Mouse (Mus musculus) embryonic fibroblast, embryonic 13.5 days (primary cell): Measurements from ENCODE around the gene Akr1b3. TPM values are rescaled to one million over a fixed set of nuclear protein-coding genes. Genes with fewer than 3 reads are reported as not detected.
"Not testable (repeated sequence)": the region's sequence is repeated elsewhere in the genome, so short reads cannot be mapped to it uniquely, and the experiment has no call there.

ENCODE experiments used
- H3K27ac ChIP-seq: 2 replicates; pipeline ENCODE4 v1.5.1; 2012; ENCODE audit warnings: low read length, control low read depth, inconsistent platforms; ENCODE audit not compliant: insufficient read depth
- H3K4me1 ChIP-seq: 2 replicates; pipeline ENCODE4 v1.6.1; 2011; ENCODE audit warnings: low read length; ENCODE audit not compliant: control insufficient read depth, insufficient read depth
- H3K4me3 ChIP-seq: 2 replicates; pipeline ENCODE4 v1.5.1; 2011; ENCODE audit warnings: mild to moderate bottlenecking, control low read depth, low read length; ENCODE audit not compliant: insufficient read depth
- CTCF ChIP-seq: IDR thresholded peaks from 2 replicates; pipeline ENCODE4 v1.5.1; 2011; ENCODE audit warnings: mild to moderate bottlenecking, control low read depth, low read length, moderate library complexity, borderline replicate concordance; ENCODE audit not compliant: insufficient read depth
- POLR2A ChIP-seq: IDR thresholded peaks from 2 replicates; pipeline ENCODE4 v1.6.1; 2011; ENCODE audit warnings: low read depth, mild to moderate bottlenecking, control low read depth, low read length, moderate library complexity
- polyA plus RNA-seq: library from polyadenylated mRNA; stranded (reverse); fragments of >200 nt; gene quantifications from 2 replicates; pipeline ENCODE4 v1.2.4, GENCODE M21; 2011; ENCODE audit warnings: low read depth; ENCODE audit not compliant: missing spikeins, insufficient read length

The Akr1b3 gene
- polyA plus RNA-seq, 1 experiment: 105 TPM

DNA sequence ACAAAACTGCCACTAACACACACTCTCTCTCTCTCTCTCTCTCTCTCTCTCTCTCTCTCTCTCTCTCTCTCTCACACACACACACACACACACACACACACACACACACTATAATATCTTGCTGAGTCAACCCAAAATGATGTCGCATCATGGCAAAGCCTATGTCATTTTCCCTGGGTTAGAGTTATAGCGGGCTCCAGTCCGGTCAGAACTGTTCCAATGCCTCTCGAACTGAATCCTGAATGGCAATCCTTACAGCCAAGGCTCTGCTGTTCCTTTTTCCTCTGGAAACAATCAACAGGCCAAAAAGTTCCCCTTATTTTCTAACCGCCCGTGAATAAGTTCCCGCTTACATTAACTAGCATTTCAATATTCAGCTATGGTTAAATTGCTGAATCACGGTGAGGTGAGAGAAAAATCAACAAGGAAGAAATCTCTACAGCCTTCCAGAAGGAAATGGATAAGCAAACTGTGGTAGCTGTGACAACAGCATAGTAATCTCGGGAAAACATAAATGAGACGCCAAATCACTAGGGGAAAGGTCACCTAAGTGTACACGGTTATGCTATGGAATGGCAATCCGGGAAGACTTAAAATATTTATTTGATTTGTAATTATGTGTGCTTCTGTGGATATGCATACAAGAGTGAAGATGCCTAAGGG lies 32.9 kb upstream of the Akr1b3 start:
- TF ChIP-seq POLR2A (no peak), CTCF (no peak)
- Histone ChIP-seq H3K27ac (no peak overlapping the region), H3K4me1 (peaks cover 4% of the 10 kb centered on the region), H3K4me3 (no peak overlapping the region)

DNA sequence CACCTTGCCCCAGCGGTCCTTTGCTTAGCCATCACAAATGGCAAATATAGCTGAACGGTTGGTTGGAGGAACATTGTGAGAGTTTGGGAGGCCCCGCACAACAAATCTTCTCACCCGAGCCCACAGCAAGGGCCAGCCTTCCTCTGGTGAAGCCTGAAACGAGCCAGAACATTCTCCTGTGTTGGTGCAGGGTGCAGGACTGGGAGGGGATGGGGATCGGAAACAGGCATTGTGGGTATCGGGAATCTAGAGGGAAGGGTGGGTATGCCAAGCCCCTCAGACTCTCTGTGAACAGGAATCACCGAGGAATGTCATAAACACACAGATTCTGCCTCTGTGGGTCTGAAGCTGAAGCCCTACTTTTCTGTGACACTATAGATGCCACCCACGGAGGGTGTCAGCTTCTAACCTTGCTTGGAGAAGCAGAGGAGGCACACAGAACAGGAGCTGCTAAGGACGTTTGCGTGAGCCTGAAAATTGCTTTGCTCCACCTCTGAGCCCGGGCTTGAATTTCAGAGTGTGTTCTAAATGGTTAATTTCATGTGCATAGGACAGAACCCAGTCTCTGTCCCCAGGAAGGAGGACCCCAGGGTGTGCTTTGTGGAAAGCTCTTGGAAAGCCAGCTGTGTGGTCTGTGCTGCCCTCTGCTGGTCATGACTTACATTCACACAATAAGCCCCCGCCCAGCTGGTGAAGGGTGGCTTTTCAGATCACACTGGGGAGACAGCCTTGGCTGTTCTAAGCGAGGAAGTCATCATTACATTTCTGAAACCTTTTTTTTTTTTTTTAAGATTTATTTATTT lies 29.0 kb upstream of the Akr1b3 start:
- Histone ChIP-seq H3K27ac (no peak overlapping the region), H3K4me3 (no peak overlapping the region), H3K4me1 (peaks cover 2% of the 10 kb centered on the region; the same call in 1 of the 2 replicates)
- TF ChIP-seq POLR2A (no peak), CTCF (peak; percentile 82)

DNA sequence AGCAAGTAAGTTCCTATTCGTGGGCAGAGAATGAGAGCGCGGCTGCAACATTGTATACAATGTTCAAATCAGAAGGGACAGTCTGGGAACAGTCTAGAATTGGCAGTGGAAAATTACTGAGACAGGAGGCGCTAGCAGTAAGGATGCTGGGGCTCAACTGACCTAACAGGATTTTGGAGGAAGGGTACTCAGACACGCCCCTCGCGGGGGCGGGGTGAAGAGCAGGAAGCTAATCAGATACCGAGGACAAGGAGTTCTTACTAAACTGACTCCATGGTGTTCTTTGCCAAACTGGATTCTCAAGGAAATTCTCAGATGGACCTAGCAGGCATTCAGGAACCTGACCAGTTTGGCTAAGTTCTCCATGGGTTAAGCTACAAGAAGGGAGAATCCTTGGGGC lies 27.7 kb upstream of the Akr1b3 start:
- TF ChIP-seq CTCF: no peak
- Histone ChIP-seq H3K4me3 (no peak overlapping the region), H3K4me1 (peaks cover 2% of the 10 kb centered on the region; the same call in 1 of the 2 replicates), H3K27ac (no peak overlapping the region)

DNA sequence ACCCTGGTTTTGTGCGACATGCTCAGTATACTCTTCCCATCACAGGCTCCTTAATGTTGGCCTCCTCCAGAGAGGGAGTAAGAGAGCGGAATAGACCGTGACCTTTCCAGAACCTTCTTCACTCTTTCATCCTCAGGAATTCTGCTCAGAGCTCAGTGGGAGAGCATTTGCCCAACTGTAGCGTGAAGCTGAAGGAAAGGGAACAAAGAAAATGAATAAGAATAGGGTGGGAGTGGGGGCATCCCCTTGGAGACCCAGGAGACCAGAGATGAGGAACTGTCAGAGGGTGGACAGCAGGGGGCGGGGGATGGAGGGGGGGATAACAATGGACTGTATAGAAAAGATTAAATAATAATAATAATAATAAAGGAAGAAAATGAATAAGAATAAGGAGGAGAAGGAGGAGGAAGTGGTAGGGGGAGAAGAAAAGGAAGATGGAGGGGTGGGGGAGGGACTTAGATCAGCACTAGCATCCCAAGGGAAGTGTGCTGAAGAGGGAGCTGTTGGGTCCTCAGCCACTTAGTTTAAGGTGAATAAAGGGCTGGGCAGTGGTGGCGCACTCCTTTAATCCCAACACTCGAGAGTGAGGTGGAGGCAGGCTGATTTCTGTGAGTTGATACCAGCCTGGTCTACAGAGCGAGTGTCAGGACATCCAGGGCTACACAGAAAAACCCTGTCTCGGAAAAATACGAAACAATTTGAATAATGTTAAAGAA lies 27.0 kb upstream of the Akr1b3 start:
- Histone ChIP-seq H3K27ac (no peak overlapping the region), H3K4me3 (no peak overlapping the region), H3K4me1 (peaks cover 2% of the 10 kb centered on the region; the same call in 1 of the 2 replicates)
- TF ChIP-seq POLR2A (no peak), CTCF (no peak)

DNA sequence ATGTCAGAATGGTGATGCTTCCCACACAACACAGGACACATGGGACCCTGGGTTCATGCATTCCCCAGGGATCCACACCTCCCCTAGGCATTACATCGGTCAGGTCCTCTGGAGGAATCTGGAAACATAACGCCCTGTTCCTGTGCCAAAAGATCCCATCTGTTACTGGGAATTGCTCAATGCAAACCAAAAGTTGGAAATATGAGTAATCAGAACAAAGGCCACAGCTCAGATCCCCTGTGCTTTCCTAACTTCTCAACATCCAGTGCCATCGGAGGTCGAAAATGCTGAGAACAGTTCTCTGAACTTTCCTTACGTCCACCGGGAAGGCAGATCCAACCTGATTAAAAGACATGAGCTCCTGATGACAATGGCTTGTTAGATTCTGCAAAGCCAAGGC lies 26.1 kb upstream of the Akr1b3 start:
- H3K4me1 ChIP-seq: peaks cover 2% of the 10 kb centered on the region; the same call in 1 of the 2 replicates
- no peak overlapping the region for H3K4me3 ChIP-seq
- TF ChIP-seq CTCF: no peak
- no peak for TF ChIP-seq POLR2A
- H3K27ac ChIP-seq: no peak overlapping the region

DNA sequence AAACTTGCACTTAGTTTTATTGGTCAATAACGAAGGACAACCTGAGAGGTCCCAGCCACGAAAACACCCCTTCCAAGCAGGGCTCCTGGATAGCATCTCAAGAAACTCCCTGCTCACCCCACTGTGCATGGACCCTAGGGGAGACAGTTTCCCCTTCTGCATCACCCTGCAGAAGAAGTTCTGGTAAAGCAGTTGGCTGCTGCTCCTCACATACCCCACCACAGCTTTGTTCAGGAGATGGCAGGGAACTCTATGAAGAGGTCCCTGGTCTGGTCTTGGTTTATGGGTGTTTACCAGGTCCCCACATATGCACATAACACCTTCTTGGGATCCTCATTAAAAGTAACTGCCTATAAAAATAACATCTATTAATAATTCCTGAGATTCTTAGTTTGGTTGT lies 25.2 kb upstream of the Akr1b3 start:
- Histone ChIP-seq H3K4me3 (no peak overlapping the region), H3K27ac (no peak overlapping the region), H3K4me1 (peaks cover 2% of the 10 kb centered on the region; the same call in 1 of the 2 replicates)
- no peak for TF ChIP-seq POLR2A
- TF ChIP-seq CTCF: no peak

DNA sequence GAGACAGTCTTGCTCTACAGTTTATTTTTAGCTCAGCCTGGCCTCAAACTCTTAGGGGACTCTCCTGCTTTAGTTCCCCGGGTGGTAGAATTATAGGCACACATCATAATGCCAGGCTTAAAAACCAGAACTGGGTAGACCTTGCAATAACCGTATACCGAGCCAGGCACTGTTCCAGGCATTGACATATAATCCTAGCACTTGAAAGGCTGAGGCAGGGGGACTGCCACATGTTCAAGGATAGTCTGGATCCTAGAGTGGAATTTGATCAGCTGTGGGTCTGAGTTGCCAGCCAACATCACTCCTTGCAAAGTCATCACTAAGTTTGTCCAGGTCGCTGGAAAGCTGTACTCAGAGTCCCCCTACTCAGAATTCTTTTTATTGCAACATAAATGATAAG lies 24.7 kb upstream of the Akr1b3 start:
- Histone ChIP-seq H3K4me3 (no peak overlapping the region), H3K27ac (no peak overlapping the region), H3K4me1 (peaks cover 2% of the 10 kb centered on the region; the same call in 1 of the 2 replicates)
- TF ChIP-seq CTCF (no peak), POLR2A (no peak)

DNA sequence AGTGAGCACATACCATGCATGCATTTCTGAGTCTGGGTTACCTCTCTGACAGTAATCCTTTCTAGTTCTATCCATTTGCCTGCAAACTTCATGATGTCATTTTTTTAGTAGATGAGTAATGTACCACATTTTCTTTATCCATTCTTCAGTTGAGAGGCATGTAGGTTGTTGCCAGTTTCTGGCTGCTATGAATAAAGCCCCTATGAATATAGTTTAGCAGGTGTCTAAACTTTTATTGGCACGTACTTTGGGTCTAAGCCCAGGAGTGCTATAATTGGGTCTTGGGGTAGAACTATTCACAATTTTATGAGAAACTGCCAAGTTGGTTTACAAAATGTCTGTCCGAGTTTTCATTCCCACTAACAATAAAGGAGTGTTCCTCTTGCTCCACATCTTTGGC lies 20.5 kb upstream of the Akr1b3 start:
- Histone ChIP-seq H3K4me1 (no peaks in the 10 kb centered on the region), H3K4me3 (no peak overlapping the region), H3K27ac (no peak overlapping the region)
- no peak for TF ChIP-seq CTCF
- TF ChIP-seq POLR2A: no peak

DNA sequence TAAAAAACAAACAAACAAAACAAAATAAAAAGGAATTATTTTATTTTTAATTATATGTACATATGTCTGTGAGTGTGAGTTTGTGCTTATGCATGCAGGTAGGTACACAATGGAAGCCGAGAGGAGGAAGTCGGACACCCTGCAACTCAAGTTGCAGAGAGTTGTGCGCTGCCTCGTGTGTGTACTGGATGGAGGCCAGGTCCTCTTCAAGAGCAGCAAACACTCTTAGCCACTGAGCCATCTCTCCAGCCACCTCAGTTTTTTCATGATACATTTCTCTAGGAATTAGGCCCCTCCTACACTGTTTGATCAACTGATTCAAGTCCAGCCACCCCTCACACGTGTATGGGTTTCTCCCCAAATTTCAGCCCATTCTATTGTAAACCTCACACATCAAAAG lies 17.4 kb upstream of the Akr1b3 start:
- Histone ChIP-seq H3K27ac (no peak overlapping the region), H3K4me3 (no peak overlapping the region), H3K4me1 (no peaks in the 10 kb centered on the region)
- TF ChIP-seq CTCF (no peak), POLR2A (no peak)

DNA sequence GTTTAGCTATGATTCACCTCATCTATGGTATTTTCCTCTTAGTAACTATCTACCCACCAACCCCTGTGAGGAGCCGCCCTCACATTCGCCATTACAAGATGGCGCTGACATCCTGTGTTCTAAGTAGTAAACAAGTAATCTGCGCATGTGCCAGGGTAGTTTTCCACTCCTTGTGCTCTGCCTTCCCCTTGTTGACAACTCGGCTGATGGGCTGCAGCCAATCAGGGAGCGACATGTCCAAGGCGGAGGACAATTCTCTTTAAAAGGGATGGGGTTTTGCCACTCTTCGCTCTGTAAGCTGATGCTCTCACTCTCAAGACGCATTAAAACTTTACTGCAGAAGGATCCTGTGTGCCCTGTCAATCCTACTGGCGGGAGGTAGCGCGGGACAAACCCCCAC lies 14.5 kb upstream of the Akr1b3 start:
- H3K4me3 ChIP-seq, H3K4me1 ChIP-seq, H3K27ac ChIP-seq: not testable (repeated sequence)
